7 mouse cellular contexts compared by ENCODE assay signal in genomic region chr12:112928401-112929241, GRCm38 (mm10). TPM values are rescaled to one million over a fixed set of nuclear protein-coding genes. Genes with fewer than 3 reads are reported as not detected.
DNase-seq lines count a peak whose midpoint lies in the region; ATAC-seq and TF ChIP-seq lines count a peak whose summit lies in the region.

No protein-coding gene starts in this region.

- peak overlapping the region; percentile 70 for H3K9ac ChIP-seq in embryonic facial prominence, embryonic 13.5 days
- peak overlapping the region; percentile 74 for H3K9ac ChIP-seq in hindbrain, embryonic 12.5 days
- H3K9ac ChIP-seq in midbrain, embryonic 15.5 days: peak overlapping the region; percentile 69

- peaks cover 35% of the 10 kb centered on the region for H3K79me3 ChIP-seq in C2C12 (ENCODE audit: low read depth)

- peaks cover 31% of the 10 kb centered on the region for H3K4me1 ChIP-seq in embryonic facial prominence, embryonic 13.5 days
- peaks cover 44% of the 10 kb centered on the region for H3K4me1 ChIP-seq in hindbrain, embryonic 12.5 days
- peaks cover 71% of the 10 kb centered on the region for H3K4me1 ChIP-seq in limb, embryonic 10.5 days
- H3K4me1 ChIP-seq in midbrain, embryonic 15.5 days: peaks cover 32% of the 10 kb centered on the region
- peaks cover 12% of the 10 kb centered on the region for H3K4me1 ChIP-seq in testis, adult 2 months (ENCODE audit: control insufficient read depth, insufficient read depth, low read length)

- DNase-seq in B cell, adult 2 months: peak; percentile 42 to 46
- DNase-seq in limb, embryonic 10.5 days (ENCODE audit: low spot score): peak; percentile 68

- 1% methylated on average over 124 of the region's 124 CpGs for WGBS in embryonic facial prominence, embryonic 13.5 days
- 1% methylated on average over 122 of the region's 124 CpGs for WGBS in hindbrain, embryonic 12.5 days
- WGBS in limb, embryonic 10.5 days: 3% methylated on average over 105 of the region's 124 CpGs
- WGBS in midbrain, embryonic 15.5 days: 1% methylated on average over 94 of the region's 124 CpGs

- no peak for TF ChIP-seq POLR2A in testis, adult 2 months (IDR thresholded peaks at IDR 0.05; ENCODE audit: control insufficient read depth, low read depth, low read length)

- H3K36me3 ChIP-seq in C2C12 (ENCODE audit: control insufficient read depth, insufficient read depth): peaks cover 5% of the 10 kb centered on the region
- no peaks in the 10 kb centered on the region for H3K36me3 ChIP-seq in embryonic facial prominence, embryonic 13.5 days
- H3K36me3 ChIP-seq in hindbrain, embryonic 12.5 days: no peaks in the 10 kb centered on the region
- H3K36me3 ChIP-seq in limb, embryonic 10.5 days: no peaks in the 10 kb centered on the region
- H3K36me3 ChIP-seq in midbrain, embryonic 15.5 days (replicated peaks): no peaks in the 10 kb centered on the region
- H3K36me3 ChIP-seq in testis, adult 2 months (ENCODE audit: control insufficient read depth, insufficient read depth, low read length): no peaks in the 10 kb centered on the region

- H3K79me2 ChIP-seq in C2C12 (ENCODE audit: control insufficient read depth, insufficient read depth): peaks cover 46% of the 10 kb centered on the region

- H3K9me3 ChIP-seq in embryonic facial prominence, embryonic 13.5 days: no peaks in the 10 kb centered on the region
- H3K9me3 ChIP-seq in hindbrain, embryonic 12.5 days (replicated peaks): no peaks in the 10 kb centered on the region
- no peaks in the 10 kb centered on the region for H3K9me3 ChIP-seq in limb, embryonic 10.5 days (replicated peaks)
- H3K9me3 ChIP-seq in midbrain, embryonic 15.5 days: no peaks in the 10 kb centered on the region

- H3K27me3 ChIP-seq in C2C12 (ENCODE audit: control insufficient read depth, insufficient read depth, insufficient read length): no peaks in the 10 kb centered on the region
- peaks cover 71% of the 10 kb centered on the region for H3K27me3 ChIP-seq in embryonic facial prominence, embryonic 13.5 days
- H3K27me3 ChIP-seq in hindbrain, embryonic 12.5 days: peaks cover 68% of the 10 kb centered on the region
- H3K27me3 ChIP-seq in limb, embryonic 10.5 days (ENCODE audit: low read depth, poor library complexity, severe bottlenecking): peaks cover 87% of the 10 kb centered on the region
- 0 out of 2 replicates have a peak, but pooled peaks cover 5% of the 10 kb centered on the region for H3K27me3 ChIP-seq in midbrain, embryonic 15.5 days (replicated peaks)
- H3K27me3 ChIP-seq in testis, adult 2 months (ENCODE audit: control insufficient read depth, insufficient read depth, low read length): no peaks in the 10 kb centered on the region

- peak overlapping the region; percentile 82 for H3ac ChIP-seq in C2C12 (ENCODE audit: control insufficient read depth, insufficient read length, low read depth)

- peak overlapping the region; percentile 98 for H3K4me2 ChIP-seq in embryonic facial prominence, embryonic 13.5 days
- H3K4me2 ChIP-seq in hindbrain, embryonic 12.5 days (replicated peaks): peak overlapping the region; percentile 83
- peak overlapping the region; percentile 90 for H3K4me2 ChIP-seq in midbrain, embryonic 15.5 days

- no peak for ATAC-seq in embryonic facial prominence, embryonic 13.5 days (ENCODE audit: insufficient number of reproducible peaks, insufficient read depth, low FRiP score, low TSS enrichment, low read depth)
- ATAC-seq in hindbrain, embryonic 12.5 days (ENCODE audit: low FRiP score): peak; percentile 65
- peak; percentile 51 for ATAC-seq in midbrain, embryonic 15.5 days (replicated peaks)

- H3K4me3 ChIP-seq in C2C12 (ENCODE audit: insufficient read depth, poor library complexity, severe bottlenecking): peak overlapping the region; percentile 61
- peak overlapping the region; percentile 63 for H3K4me3 ChIP-seq in embryonic facial prominence, embryonic 13.5 days
- peak overlapping the region; percentile 63 for H3K4me3 ChIP-seq in hindbrain, embryonic 12.5 days
- peak overlapping the region; percentile 62 for H3K4me3 ChIP-seq in limb, embryonic 10.5 days
- H3K4me3 ChIP-seq in midbrain, embryonic 15.5 days: peak overlapping the region; percentile 77
- peak overlapping the region; percentile 77 for H3K4me3 ChIP-seq in testis, adult 2 months (ENCODE audit: control insufficient read depth, low read depth, low read length)

- H3K27ac ChIP-seq in embryonic facial prominence, embryonic 13.5 days: peak overlapping the region; percentile 64
- peak overlapping the region; percentile 83 for H3K27ac ChIP-seq in hindbrain, embryonic 12.5 days
- peak overlapping the region; percentile 68 for H3K27ac ChIP-seq in limb, embryonic 10.5 days
- H3K27ac ChIP-seq in midbrain, embryonic 15.5 days: peak overlapping the region; percentile 87
- peak overlapping the region; percentile 25; the same call in 1 of the 2 replicates for H3K27ac ChIP-seq in testis, adult 2 months (ENCODE audit: control insufficient read depth, insufficient read depth, low read depth, low read length)

- peak; percentile 75 for TF ChIP-seq CTCF in C2C12 (IDR thresholded peaks at IDR 0.05; ENCODE audit: control insufficient read depth, insufficient read depth, insufficient read length)
- TF ChIP-seq CTCF in testis, adult 2 months (IDR thresholded peaks at IDR 0.05; ENCODE audit: control insufficient read depth, insufficient read depth, insufficient replicate concordance, low read depth, low read length): no peak

TF ChIP-seq in C2C12, 6 proteins besides CTCF, POLR2A, EP300 and RAD21:
- TF ChIP-seq MAX (IDR thresholded peaks at IDR 0.05) (peak; percentile 87), MYOG (IDR thresholded peaks at IDR 0.05; ENCODE audit: control insufficient read depth, extremely low read depth, insufficient read length) (no peak), MYOD1 (IDR thresholded peaks at IDR 0.05; ENCODE audit: control insufficient read depth, insufficient read length, low read depth) (no peak), FOSL1 (IDR thresholded peaks at IDR 0.05; ENCODE audit: insufficient read depth, low read length, poor library complexity, severe bottlenecking) (no peak), USF1 (IDR thresholded peaks at IDR 0.05; ENCODE audit: low read depth) (no peak), CEBPB (IDR thresholded peaks at IDR 0.05; ENCODE audit: low read depth) (no peak)

RNA-seq across cellular contexts. Expression of gene Jag2, which starts 1.0 kb away (rescaled TPM):
- polyA plus RNA-seq in C2C12 (2012; fragmentation: generic; extraction: Trizol): 85.1 TPM
- 7.4 and 11.5 TPM in 2 replicates for polyA plus RNA-seq in embryonic facial prominence, embryonic 13.5 days (2015; fragmentation: Nextera tagmentation; extraction: Ambion mirVana)
- polyA plus RNA-seq in hindbrain, embryonic 12.5 days (2016; fragmentation: Nextera tagmentation; extraction: Ambion mirVana): 9.4 and 10.3 TPM in 2 replicates
- polyA plus RNA-seq in limb, embryonic 10.5 days (2016; fragmentation: Nextera tagmentation; extraction: Ambion mirVana): 3.5 and 4.5 TPM in 2 replicates
- polyA plus RNA-seq in midbrain, embryonic 15.5 days (2015; fragmentation: Nextera tagmentation; extraction: Ambion mirVana): 16.4 and 18.4 TPM in 2 replicates
- 9.4 and 10.9 TPM in 2 replicates for polyA plus RNA-seq in testis, adult 2 months (2012; rRNA removed)

RNA-seq across cellular contexts. Expression of gene Nudt14, which starts 13.3 kb away (rescaled TPM):
- 77.7 TPM for polyA plus RNA-seq in C2C12 (2012; fragmentation: generic; extraction: Trizol)
- 83.4 and 103 TPM in 2 replicates for polyA plus RNA-seq in embryonic facial prominence, embryonic 13.5 days (2015; fragmentation: Nextera tagmentation; extraction: Ambion mirVana)
- polyA plus RNA-seq in hindbrain, embryonic 12.5 days (2016; fragmentation: Nextera tagmentation; extraction: Ambion mirVana): 51.5 and 65.9 TPM in 2 replicates
- 76.7 and 79.7 TPM in 2 replicates for polyA plus RNA-seq in limb, embryonic 10.5 days (2016; fragmentation: Nextera tagmentation; extraction: Ambion mirVana)
- 60.6 and 60.8 TPM in 2 replicates for polyA plus RNA-seq in midbrain, embryonic 15.5 days (2015; fragmentation: Nextera tagmentation; extraction: Ambion mirVana)
- 14.8 and 15.6 TPM in 2 replicates for polyA plus RNA-seq in testis, adult 2 months (2012; rRNA removed)

RNA-seq across cellular contexts. Expression of gene Btbd6, which starts 47.7 kb away (rescaled TPM):
- 17.2 TPM for polyA plus RNA-seq in C2C12 (2012; fragmentation: generic; extraction: Trizol)
- polyA plus RNA-seq in embryonic facial prominence, embryonic 13.5 days (2015; fragmentation: Nextera tagmentation; extraction: Ambion mirVana): 29.3 and 29.5 TPM in 2 replicates
- 34.5 and 34.8 TPM in 2 replicates for polyA plus RNA-seq in hindbrain, embryonic 12.5 days (2016; fragmentation: Nextera tagmentation; extraction: Ambion mirVana)
- polyA plus RNA-seq in limb, embryonic 10.5 days (2016; fragmentation: Nextera tagmentation; extraction: Ambion mirVana): 25.6 and 27.9 TPM in 2 replicates
- polyA plus RNA-seq in midbrain, embryonic 15.5 days (2015; fragmentation: Nextera tagmentation; extraction: Ambion mirVana): 57.4 and 60.2 TPM in 2 replicates
- polyA plus RNA-seq in testis, adult 2 months (2012; rRNA removed): 5.5 and 7.5 TPM in 2 replicates

Comparison
In these comparisons a context has a peak if more than half of its experiments do, and no peak if none do; other contexts are left out.
1. H3K27ac ChIP-seq: peak in every context shown above with its lines; median percentile 87 in midbrain, embryonic 15.5 days; 83 in hindbrain, embryonic 12.5 days; 68 in limb, embryonic 10.5 days; 64 in embryonic facial prominence, embryonic 13.5 days; 25 in testis, adult 2 months.